Mouse (Mus musculus) lung, adult 2 months (tissue): ENCODE measurements around the gene Fgfr4. TPM values are rescaled to one million over a fixed set of nuclear protein-coding genes. Genes with fewer than 3 reads are reported as not detected.
A peak's percentile ranks its signal among the peaks of the same experiment; 100 is the strongest.

Experiments
- DNase-seq: peaks from one replicate; pipeline ENCODE4 v3.0.0; 2022
- H3K4me1 ChIP-seq: fragments of 200-500 bp; 2 replicates; pipeline ENCODE4 v1.6.1; 2011; ENCODE audit warnings: low read length; ENCODE audit not compliant: control insufficient read depth, insufficient read depth
- H3K4me3 ChIP-seq: fragments of 200-500 bp; replicated peaks from 2 replicates; pipeline ENCODE3; 2011; ENCODE audit warnings: low read depth, mild to moderate bottlenecking, control low read depth, low read length; ENCODE audit errors: extremely low read depth
- CTCF ChIP-seq: fragments of 200-500 bp; IDR thresholded peaks from 2 replicates; pipeline ENCODE4 v1.5.1; 2011; ENCODE audit warnings: mild to moderate bottlenecking, low read length, control low read depth; ENCODE audit not compliant: insufficient read depth
- POLR2A ChIP-seq: fragments of 200-500 bp; IDR thresholded peaks from 2 replicates; pipeline ENCODE4 v1.6.1; 2011; ENCODE audit warnings: low read depth, mild to moderate bottlenecking, control low read depth, low read length, borderline replicate concordance; ENCODE audit errors: extremely low read depth
- WGBS: fragments of 180-500 bp; shearing (Covaris S2); methylation state at CpG from one replicate; pipeline ENCODE4 v1.1.7; 2018; 5-methylcytosine and 5-hydroxymethylcytosine counted together
- polyA plus RNA-seq: library from polyadenylated mRNA; depleted of rRNA; stranded (reverse); fragments of >200 nt; gene quantifications from 2 replicates; pipeline ENCODE4 v1.2.3, GENCODE M21; 2012; rRNA removed

Gene Fgfr4
- 63.3 TPM in 2 replicates for polyA plus RNA-seq

DNA sequence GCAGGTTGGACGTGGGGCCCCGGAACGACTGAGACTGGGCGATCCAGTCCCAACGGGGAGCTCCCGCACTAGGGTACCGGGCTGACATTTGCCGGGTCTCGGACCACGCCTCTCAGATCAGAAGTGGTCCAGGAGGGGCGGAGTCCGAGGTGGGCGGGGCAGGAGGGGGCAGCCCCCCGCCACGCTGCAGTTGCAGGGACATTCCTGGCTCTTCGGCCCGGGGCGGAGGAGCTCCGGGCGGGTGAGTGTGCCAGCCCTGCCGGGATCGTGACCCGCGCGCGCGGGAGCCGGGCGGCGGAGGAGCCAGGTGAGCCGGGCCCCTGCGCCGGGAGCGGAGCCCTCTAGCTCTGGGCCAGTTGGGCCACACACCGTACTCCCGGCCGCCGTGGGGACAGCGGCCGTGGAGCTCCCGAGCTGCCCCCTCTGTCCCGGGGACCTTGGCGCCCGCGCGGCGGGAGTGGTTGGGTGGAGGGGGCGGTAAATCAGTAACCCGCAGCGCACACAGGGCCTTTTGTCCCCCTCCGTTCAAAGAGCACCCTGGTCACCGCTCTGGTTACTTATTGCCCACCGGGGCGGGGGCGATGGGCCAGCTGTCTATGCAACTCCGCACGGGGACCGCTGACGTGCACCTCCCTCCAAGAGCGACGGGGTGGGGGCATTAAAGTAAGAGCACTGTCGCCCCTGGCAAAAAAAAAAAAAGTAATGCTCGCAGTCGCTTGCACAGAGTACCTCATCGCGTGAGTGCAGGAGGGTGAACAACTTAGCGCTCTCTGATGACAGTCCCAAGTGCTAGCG, at the start of gene Fgfr4:
Gene Fgfr4, plus strand, starts transcription at position 20 of the 795 bp plus-strand sequence.
- 3% methylated on average over 68 of the region's 68 CpGs for WGBS
- DNase-seq, result peak; percentile 44
- peak within 1 kb of the TSS; percentile 43 for H3K4me3 ChIP-seq

DNA sequence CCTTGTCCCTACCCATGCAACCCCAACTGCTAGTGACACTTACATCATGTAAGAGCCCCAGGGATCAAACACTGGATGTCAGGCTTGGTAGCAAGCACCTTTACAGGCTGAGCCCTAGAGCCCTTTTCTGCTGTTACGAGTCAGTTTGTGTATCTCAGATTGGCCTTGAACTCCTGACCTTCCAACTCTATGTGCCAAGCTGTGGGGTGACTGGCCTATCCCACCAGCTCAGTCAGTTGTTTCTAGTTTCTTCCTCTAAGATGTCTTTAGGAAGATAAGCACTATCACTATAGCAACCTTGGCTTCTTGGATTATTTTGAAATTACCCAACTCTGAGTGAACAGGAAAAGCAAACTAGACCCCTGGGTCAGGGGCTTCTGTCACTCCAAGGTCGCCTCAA, 49.1 kb upstream of the Fgfr4 start:
- peaks cover 13% of the 10 kb centered on the region for H3K4me1 ChIP-seq
- H3K4me3 ChIP-seq, result no peak overlapping the region
- WGBS, result 47% methylated on average over 2 of the region's 2 CpGs
- no peak for DNase-seq
- TF ChIP-seq POLR2A (no peak), CTCF (no peak)

More for the DNA sequence above, at the start of gene Fgfr4:
- H3K4me1 ChIP-seq, result no peaks in the 10 kb centered on the region
- no peak for TF ChIP-seq CTCF
- TF ChIP-seq POLR2A, result no peak

DNA sequence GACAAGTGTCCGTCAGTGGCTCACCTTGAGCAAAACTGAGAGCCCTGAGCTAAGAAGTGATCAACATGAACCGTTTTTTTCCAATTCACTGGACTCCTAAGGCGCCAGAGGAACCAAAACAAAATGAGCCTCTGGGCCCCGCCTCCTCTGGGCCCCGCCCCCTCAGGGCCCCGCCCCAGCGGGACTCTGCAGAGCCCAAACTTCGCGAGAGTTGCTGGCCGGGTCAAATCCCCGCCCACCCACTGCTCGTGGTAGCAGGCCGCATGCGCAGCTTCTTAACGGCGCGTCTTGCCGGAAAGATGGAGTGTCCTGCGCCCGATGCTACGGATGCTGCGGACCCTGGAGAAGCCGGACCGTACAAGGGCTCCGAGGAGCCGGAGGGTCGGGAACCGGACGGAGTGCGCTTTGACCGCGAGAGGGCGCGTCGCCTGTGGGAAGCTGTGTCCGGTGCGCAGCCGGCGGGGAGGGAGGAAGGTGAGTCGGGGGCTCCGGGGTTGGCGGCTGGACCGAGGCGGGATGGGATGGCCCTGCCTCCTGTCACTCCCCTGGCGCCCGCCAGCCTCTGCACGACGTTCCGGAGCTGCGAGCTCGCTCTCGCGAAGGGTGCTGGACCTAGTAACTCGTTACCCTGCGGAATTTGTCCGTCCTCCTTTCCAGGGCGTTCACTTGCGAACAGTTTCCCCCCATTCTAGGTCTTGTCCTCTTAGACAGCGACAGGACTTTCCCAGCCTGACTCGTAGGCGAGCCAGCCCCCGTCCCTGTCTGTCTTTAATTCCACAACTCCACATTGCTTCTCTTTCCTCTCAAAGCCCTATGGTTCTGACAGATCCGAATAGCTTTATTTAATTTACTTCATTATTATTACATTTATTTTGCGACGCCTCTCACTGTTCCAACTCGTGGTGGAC, 47.1 kb upstream of the Fgfr4 start, which contains the start of gene Zfp346:
Gene Zfp346, plus strand, starts transcription at position 267 of the 908 bp plus-strand sequence.
- TF ChIP-seq CTCF (no peak), POLR2A (peak; percentile 95)
- under 1% methylated on average over 66 of the region's 66 CpGs for WGBS
- Histone ChIP-seq H3K4me3 (peak within 1 kb of the TSS; percentile 96), H3K4me1 (peaks cover 9% of the 10 kb centered on the region)
- DNase-seq, result peak; percentile 97

DNA sequence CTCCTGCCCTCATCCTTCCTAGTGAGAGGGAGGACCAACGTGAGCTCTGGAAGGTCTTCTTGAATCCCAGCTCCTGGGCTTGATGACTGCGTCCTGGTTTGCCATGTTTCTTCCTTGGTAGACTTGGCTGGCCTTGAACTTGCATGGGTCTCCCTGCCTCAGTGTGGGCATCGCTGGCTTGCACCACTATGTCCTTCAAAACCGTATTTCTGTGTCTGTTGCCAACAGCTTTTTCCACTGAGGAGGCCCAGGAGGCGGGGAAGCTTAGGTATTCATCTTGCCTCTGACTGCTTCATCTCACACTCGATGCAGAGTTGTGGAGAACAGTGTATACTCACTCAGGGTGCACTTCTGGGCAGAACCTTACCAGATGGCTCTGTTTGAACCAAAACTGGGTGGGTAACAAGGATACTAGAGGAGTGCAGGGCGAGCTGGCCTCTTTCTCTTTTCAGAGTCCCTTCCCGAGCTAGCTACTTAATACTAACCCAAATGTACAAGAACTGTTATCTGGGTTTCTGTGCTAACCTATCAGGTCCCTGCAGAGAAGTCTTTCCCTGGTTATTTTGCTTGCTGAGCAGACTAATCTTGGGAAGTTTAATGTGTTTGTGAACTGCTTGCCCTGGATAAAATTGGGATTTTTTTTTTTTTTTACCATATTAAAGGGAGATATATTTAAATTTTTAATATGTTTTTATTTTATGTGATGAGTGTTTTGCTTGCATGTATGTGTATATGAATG, 46.3 kb upstream of the Fgfr4 start:
- no peak for TF ChIP-seq CTCF
- TF ChIP-seq POLR2A, result no peak

GRCm38 (mm10) chr13:55107116-55107515, 45.3 kb upstream of the Fgfr4 start:
- no peak for DNase-seq
- H3K4me1 ChIP-seq, result peaks cover 7% of the 10 kb centered on the region

More for the DNA sequence above, 46.3 kb upstream of the Fgfr4 start:
- DNase-seq, result no peak
- WGBS, result 18% methylated on average over 8 of the region's 8 CpGs
- peaks cover 7% of the 10 kb centered on the region for H3K4me1 ChIP-seq
- H3K4me3 ChIP-seq, result peak overlapping the region; percentile 96

GRCm38 (mm10) chr13:55107694-55108093, 44.7 kb upstream of the Fgfr4 start:
- Histone ChIP-seq H3K4me1 (peaks cover 7% of the 10 kb centered on the region), H3K4me3 (no peak overlapping the region)
- no peak for TF ChIP-seq POLR2A
- TF ChIP-seq CTCF, result no peak
- DNase-seq, result no peak
- 64% methylated on average over 8 of the region's 8 CpGs for WGBS

More at GRCm38 (mm10) chr13:55107116-55107515, 45.3 kb upstream of the Fgfr4 start:
- H3K4me3 ChIP-seq, result no peak overlapping the region
- TF ChIP-seq POLR2A, result no peak
- TF ChIP-seq CTCF, result no peak
- WGBS, result 77% methylated on average over 4 of the region's 4 CpGs

DNA sequence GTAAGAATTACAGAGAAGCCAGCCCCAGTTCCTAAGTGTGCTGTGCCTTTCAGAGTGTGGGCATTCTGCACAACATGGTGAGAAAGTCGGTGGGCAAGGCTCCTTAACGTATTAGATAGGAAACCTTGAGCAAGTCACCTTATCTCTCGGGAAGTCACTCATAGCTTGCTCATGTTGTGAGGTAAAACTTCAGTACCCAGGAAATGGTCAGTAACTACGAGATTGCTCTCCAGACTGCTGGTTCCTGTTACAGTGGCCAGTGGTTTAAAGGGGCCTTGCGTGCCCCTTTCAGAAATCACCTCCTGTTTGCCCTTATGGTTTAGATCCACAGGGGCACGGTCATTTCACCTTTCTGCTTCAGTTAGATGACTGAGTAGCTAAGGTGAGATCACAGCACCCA, 38.1 kb upstream of the Fgfr4 start:
- WGBS, result 79% methylated on average over 6 of the region's 6 CpGs
- TF ChIP-seq POLR2A (no peak), CTCF (no peak)
- DNase-seq, result no peak
- H3K4me3 ChIP-seq, result no peak overlapping the region
- H3K4me1 ChIP-seq, result no peaks in the 10 kb centered on the region

DNA sequence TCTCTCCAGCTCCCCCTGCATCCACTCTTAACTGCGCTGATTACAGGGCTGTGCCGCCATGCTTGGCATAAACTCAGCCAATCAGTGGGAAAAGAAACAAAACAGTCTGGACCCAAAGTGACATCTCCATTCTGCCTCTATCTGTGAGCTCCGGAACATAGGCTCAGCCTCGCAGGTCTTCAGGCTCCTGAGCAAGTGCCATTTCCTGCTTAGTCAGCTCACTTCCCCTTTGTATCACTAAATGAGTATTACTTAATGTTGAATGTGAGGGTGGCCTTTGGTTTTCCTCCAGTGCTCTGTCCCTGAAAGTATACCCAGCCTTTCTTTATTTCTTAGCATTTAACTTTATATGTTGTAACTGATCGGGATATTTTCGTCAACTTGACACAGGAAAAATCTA, 27.5 kb upstream of the Fgfr4 start:
- Histone ChIP-seq H3K4me1 (no peaks in the 10 kb centered on the region), H3K4me3 (no peak overlapping the region)
- no peak for DNase-seq
- WGBS, result 77% methylated on average over 6 of the region's 6 CpGs
- TF ChIP-seq CTCF, result no peak
- TF ChIP-seq POLR2A, result no peak

DNA sequence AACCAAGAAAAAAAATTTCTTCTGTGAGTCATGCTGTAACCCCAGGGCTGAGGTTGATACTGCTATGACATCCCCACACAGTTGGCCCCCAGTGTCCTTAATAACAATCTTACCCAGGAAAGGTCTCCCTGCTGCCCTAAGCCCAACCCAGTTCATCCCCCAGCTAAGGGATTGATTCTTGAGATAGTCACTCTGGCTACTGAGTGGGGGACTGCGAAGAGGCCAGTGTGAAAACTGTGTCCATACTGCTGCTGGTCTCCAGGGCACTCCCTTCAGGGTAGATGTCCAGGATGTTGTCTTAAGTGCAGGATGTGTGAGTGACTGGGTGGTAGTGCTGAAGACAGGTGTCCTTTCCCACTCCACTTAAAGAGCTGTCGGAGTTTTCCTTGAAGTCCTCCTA, 19.0 kb upstream of the Fgfr4 start, which contains the start of gene Gm17617:
Gene Gm17617, minus strand, starts transcription at position 101 of the 400 bp plus-strand sequence.
- no peak for DNase-seq
- 97% methylated on average over 2 of the region's 2 CpGs for WGBS
- no peak within 1 kb of the TSS for H3K4me3 ChIP-seq
- H3K4me1 ChIP-seq, result no peaks in the 10 kb centered on the region
- TF ChIP-seq CTCF, result no peak
- TF ChIP-seq POLR2A, result no peak
